Mouse (Mus musculus): ENCODE measurements at regions not wholly inside any gene's neighbourhood (a gene's known extent, or its start where the extent isn't known, plus 50 kb on each side); places are given as distances from the start of the nearest gene placed in this dataset.

DNA sequence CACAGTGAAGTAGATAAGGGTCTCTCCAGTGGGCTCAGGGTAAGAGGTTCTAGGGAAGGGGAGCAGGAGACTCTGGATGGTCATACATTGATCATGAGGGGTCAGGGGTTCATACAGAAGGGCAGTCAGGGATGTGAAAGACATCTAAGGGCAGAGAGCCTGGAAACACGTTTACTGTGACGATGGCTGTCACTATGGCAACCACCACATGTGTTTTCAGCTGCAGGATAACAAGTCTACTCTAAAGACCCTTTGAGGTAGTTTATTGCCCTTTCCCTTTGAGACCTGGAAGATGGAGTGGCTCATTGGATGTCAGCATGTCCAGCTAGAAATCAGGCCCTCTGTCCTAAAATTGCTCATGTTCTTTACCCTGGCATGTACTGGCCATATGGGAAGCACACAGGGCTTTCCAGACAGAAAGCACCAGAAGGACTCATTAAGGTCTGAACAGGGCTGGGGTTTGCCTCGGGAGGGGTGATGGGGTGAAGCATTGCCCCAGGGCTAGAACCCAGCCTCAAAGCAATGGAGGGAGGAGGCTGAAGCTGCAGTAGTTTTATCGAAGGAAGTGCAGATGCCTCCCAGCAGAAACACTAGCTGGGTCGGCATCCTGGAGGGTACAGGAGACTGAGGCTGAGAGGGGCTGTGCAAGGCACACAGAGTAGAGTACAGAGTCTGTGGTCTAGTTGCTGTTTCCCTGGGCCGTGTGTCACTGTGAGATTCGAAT, 271.0 kb upstream of the Myt1l start:
- TF ChIP-seq POLR2AphosphoS2 (IDR thresholded peaks at IDR 0.05; ENCODE audit: insufficient read length, low read depth) (no peak), POLR2A (IDR thresholded peaks at IDR 0.05; ENCODE audit: insufficient read length, low read depth) (no peak), MAX (IDR thresholded peaks at IDR 0.05; ENCODE audit: low read depth) (no peak)
